Mouse (Mus musculus) adrenal gland, postnatal 25 days (tissue): ENCODE measurements at regions not wholly inside any gene's neighbourhood (a gene's known extent, or its start where the extent isn't known, plus 50 kb on each side); places are given as distances from the start of the nearest gene placed in this dataset.

Experiments
- DNase-seq: peaks from one replicate; pipeline ENCODE4 v3.0.0; 2021; ENCODE audit warnings: mixed read lengths

- no peak for DNase-seq
Measured at GRCm38 (mm10) chr1:43247609-43248008, 50.8 kb upstream of the Fhl2 start.

GRCm38 (mm10) chr1:43250281-43250680, 53.5 kb upstream of the Fhl2 start:
- DNase-seq = peak; percentile 41

GRCm38 (mm10) chr1:43251356-43251755, 54.6 kb upstream of the Fhl2 start:
- no peak for DNase-seq

GRCm38 (mm10) chr1:43254129-43254528, 57.3 kb upstream of the Fhl2 start:
- DNase-seq = no peak

GRCm38 (mm10) chr1:43256078-43256477, 59.3 kb upstream of the Fhl2 start:
- DNase-seq = no peak

GRCm38 (mm10) chr1:43257909-43258308, 61.1 kb upstream of the Fhl2 start:
- no peak for DNase-seq

GRCm38 (mm10) chr1:43259841-43260240, 63.1 kb upstream of the Fhl2 start:
- DNase-seq = peak; percentile 33

GRCm38 (mm10) chr1:43260491-43260890, 63.7 kb upstream of the Fhl2 start:
- no peak for DNase-seq

GRCm38 (mm10) chr1:43264407-43264889, 67.7 kb upstream of the Fhl2 start:
- DNase-seq = peak; percentile 36

GRCm38 (mm10) chr1:43265699-43266455, 69.1 kb upstream of the Fhl2 start:
- DNase-seq = no peak

GRCm38 (mm10) chr1:43269685-43270084, 72.9 kb upstream of the Fhl2 start:
- peak; percentile 21 for DNase-seq

- DNase-seq = no peak
Measured at GRCm38 (mm10) chr1:43273236-43273868, 76.6 kb upstream of the Fhl2 start.

GRCm38 (mm10) chr1:43291736-43292135, 95.0 kb upstream of the Fhl2 start:
- no peak for DNase-seq

- no peak for DNase-seq
Measured at GRCm38 (mm10) chr1:43292561-43292960, 95.8 kb upstream of the Fhl2 start.

GRCm38 (mm10) chr1:43294221-43295012, 97.6 kb upstream of the Fhl2 start:
- no peak for DNase-seq

GRCm38 (mm10) chr1:43297579-43297978, 100.8 kb upstream of the Fhl2 start:
- DNase-seq = no peak

GRCm38 (mm10) chr1:43298746-43299145, 102.0 kb upstream of the Fhl2 start:
- DNase-seq = no peak

- no peak for DNase-seq
Measured at GRCm38 (mm10) chr1:43299490-43300302, 102.9 kb upstream of the Fhl2 start.

- DNase-seq = no peak
Measured at GRCm38 (mm10) chr1:43300676-43301075, 103.9 kb upstream of the Fhl2 start.

- DNase-seq = no peak
Measured at GRCm38 (mm10) chr1:43301866-43302571, 105.2 kb upstream of the Fhl2 start.

GRCm38 (mm10) chr1:43302657-43303056, 105.9 kb upstream of the Fhl2 start:
- peak; percentile 43 for DNase-seq
